Mouse (Mus musculus): Measurements from ENCODE around the gene Slc17a1.

Slc17a1 gene

GRCm38 (mm10) chr13:23867405-23867804 lies at the start of gene Slc17a1:
Gene Slc17a1, plus strand, starts transcription at chr13:23867750.
- no peak for DNase-seq (ENCODE audit: extremely low spot score)

GRCm38 (mm10) chr13:23820179-23820940 lies 47.2 kb upstream of the Slc17a1 start:
- no peak for DNase-seq (ENCODE audit: extremely low spot score)

- no peak for DNase-seq (ENCODE audit: extremely low spot score)
Observed at GRCm38 (mm10) chr13:23822213-23822612, 45.3 kb upstream of the Slc17a1 start.

GRCm38 (mm10) chr13:23826606-23827005 lies 40.9 kb upstream of the Slc17a1 start:
- DNase-seq (ENCODE audit: extremely low spot score): no peak

- DNase-seq (ENCODE audit: extremely low spot score): peak; percentile 48
Observed at GRCm38 (mm10) chr13:23833053-23833452, 34.5 kb upstream of the Slc17a1 start.

GRCm38 (mm10) chr13:23834836-23835235 lies 32.7 kb upstream of the Slc17a1 start:
- no peak for DNase-seq (ENCODE audit: extremely low spot score)

GRCm38 (mm10) chr13:23836630-23837029 lies 30.9 kb upstream of the Slc17a1 start:
- DNase-seq (ENCODE audit: extremely low spot score): no peak

GRCm38 (mm10) chr13:23839308-23839707 lies 28.2 kb upstream of the Slc17a1 start, which contains the start of gene Slc17a3:
Gene Slc17a3, plus strand, starts transcription at chr13:23839434.
- no peak for DNase-seq (ENCODE audit: extremely low spot score)

- no peak for DNase-seq (ENCODE audit: extremely low spot score)
Observed at GRCm38 (mm10) chr13:23845851-23846250, 21.7 kb upstream of the Slc17a1 start.

GRCm38 (mm10) chr13:23849299-23849698 lies 18.3 kb upstream of the Slc17a1 start:
- no peak for DNase-seq (ENCODE audit: extremely low spot score)

GRCm38 (mm10) chr13:23856401-23856800 lies 11.1 kb upstream of the Slc17a1 start:
- no peak for DNase-seq (ENCODE audit: extremely low spot score)

GRCm38 (mm10) chr13:23861815-23862214 lies 5.7 kb upstream of the Slc17a1 start:
- no peak for DNase-seq (ENCODE audit: extremely low spot score)

GRCm38 (mm10) chr13:23864711-23865110 lies 2.8 kb upstream of the Slc17a1 start:
- no peak for DNase-seq (ENCODE audit: extremely low spot score)

- no peak for DNase-seq (ENCODE audit: extremely low spot score)
Observed at GRCm38 (mm10) chr13:23866086-23866710, 1.4 kb upstream of the Slc17a1 start.

GRCm38 (mm10) chr13:23867000-23867399 lies 550 bp upstream of the Slc17a1 start:
- DNase-seq (ENCODE audit: extremely low spot score): no peak

GRCm38 (mm10) chr13:23868790-23869533 lies 1.4 kb downstream of the Slc17a1 start:
- no peak for DNase-seq (ENCODE audit: extremely low spot score)

GRCm38 (mm10) chr13:23869996-23870395 lies 2.4 kb downstream of the Slc17a1 start:
- DNase-seq (ENCODE audit: extremely low spot score): no peak

GRCm38 (mm10) chr13:23873141-23873540 lies 5.6 kb downstream of the Slc17a1 start:
- no peak for DNase-seq (ENCODE audit: extremely low spot score)

- DNase-seq (ENCODE audit: extremely low spot score): no peak
Observed at GRCm38 (mm10) chr13:23879106-23879505, 11.6 kb downstream of the Slc17a1 start.

- no peak for DNase-seq (ENCODE audit: extremely low spot score)
Observed at GRCm38 (mm10) chr13:23879636-23880035, 12.1 kb downstream of the Slc17a1 start.

GRCm38 (mm10) chr13:23885540-23885939 lies 18.0 kb downstream of the Slc17a1 start:
- DNase-seq (ENCODE audit: extremely low spot score): peak; percentile 17

GRCm38 (mm10) chr13:23887026-23887725 lies 19.6 kb downstream of the Slc17a1 start:
- no peak for DNase-seq (ENCODE audit: extremely low spot score)
